Comparison of ENCODE assay signal across 7 mouse cellular contexts in the genomic region with DNA sequence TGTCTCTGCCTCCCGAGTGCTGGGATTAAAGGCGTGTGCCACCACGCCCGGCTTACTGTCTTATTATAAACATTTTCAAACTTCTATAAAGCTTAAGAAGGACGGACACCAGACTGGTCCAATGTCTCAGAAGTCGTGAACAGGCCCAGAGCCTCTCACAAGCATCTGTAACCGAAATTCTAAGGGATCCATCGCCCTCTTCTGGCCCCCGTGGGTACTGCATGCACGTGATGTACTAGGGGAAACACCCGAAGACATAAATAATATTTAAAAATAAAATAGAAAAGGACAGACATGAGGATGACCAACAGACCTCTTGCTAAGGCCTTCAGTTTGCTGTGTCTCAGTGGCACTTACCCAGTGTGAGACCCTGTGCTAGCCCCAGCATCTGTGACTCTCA. TPM values are rescaled to one million over a fixed set of nuclear protein-coding genes. Genes with fewer than 3 reads are reported as not detected.
DNase-seq lines count a peak whose midpoint lies in the region; ATAC-seq and TF ChIP-seq lines count a peak whose summit lies in the region.

No protein-coding gene starts in this region.

- intact Hi-C loops in heart, postnatal 10 days (cut with DNase I) = loop anchor here (5.0 kb wide), 2 partner anchors 98 to 143 kb away; no protein-coding TSS in a partner anchor

- DNase-seq in layer of hippocampus, postnatal 10 days (ENCODE audit: low spot score in 2 of 2) = peak; percentile 15 to 17
- no peak for DNase-seq in layer of hippocampus, adult 8-10 months (ENCODE audit: low spot score in 2 of 2)
- no peak for DNase-seq in ES-E14 (ENCODE audit: low read depth, low spot score)
- DNase-seq in spleen, adult 18-20 months = peak; percentile 37 to 60
- DNase-seq in forebrain, embryonic 11.5 days (ENCODE audit: low spot score) = no peak
- DNase-seq in heart, postnatal 10 days = no peak

- no peak overlapping the region for H3K4me2 ChIP-seq in forebrain, embryonic 11.5 days (ENCODE audit: low read depth, low read length, severe bottlenecking)

- H3K4me3 ChIP-seq in ES-E14 (ENCODE audit: insufficient read depth in 1 of 2, low read depth in 1 of 2, low read length in 2 of 2, poor library complexity in 1 of 2, severe bottlenecking in 1 of 2) = no peak overlapping the region
- H3K4me3 ChIP-seq in bone marrow macrophage, adult 2 months (ENCODE audit: insufficient read depth, low read length) = no peak overlapping the region
- H3K4me3 ChIP-seq in forebrain, embryonic 11.5 days (ENCODE audit: low read depth, low read length) = no peak overlapping the region

- no peak overlapping the region for H3K27ac ChIP-seq in ES-E14 (ENCODE audit: insufficient read depth, low read depth, low read length, poor library complexity, severe bottlenecking)
- no peak overlapping the region for H3K27ac ChIP-seq in bone marrow macrophage, adult 2 months (ENCODE audit: insufficient read depth, low read depth, low read length)
- H3K27ac ChIP-seq in forebrain, embryonic 11.5 days (ENCODE audit: low read depth, low read length) = no peak overlapping the region

- TF ChIP-seq POLR2A in bone marrow macrophage, adult 2 months (IDR thresholded peaks at IDR 0.05; ENCODE audit: borderline replicate concordance, low read depth, low read length) = no peak

- in situ Hi-C loops in ES-E14 (cut with MboI; ENCODE audit: low sequenced_read_pairs in 2 of 2, unreplicated experiment in 2 of 2) = no loop called here

- 79% methylated on average over 11 of the region's 11 CpGs for WGBS in forebrain, embryonic 11.5 days

- peak; percentile 55; the same call in 1 of the 2 replicates for TF ChIP-seq CTCF in bone marrow macrophage, adult 2 months (IDR thresholded peaks at IDR 0.05; ENCODE audit: low read depth, low read length)

- H3K4me1 ChIP-seq in ES-E14 (ENCODE audit: control insufficient read depth in 2 of 2, insufficient read depth in 2 of 2, low read length in 2 of 2, poor library complexity in 1 of 2) = peaks cover 0 to 8% of the 10 kb centered on the region in 2 experiments; a peak in 2 of 4 replicates
- no peaks in the 10 kb centered on the region for H3K4me1 ChIP-seq in bone marrow macrophage, adult 2 months (ENCODE audit: control insufficient read depth, insufficient read depth, low read length)
- H3K4me1 ChIP-seq in forebrain, embryonic 11.5 days (replicated peaks; ENCODE audit: control insufficient read depth, insufficient read depth, low read length) = peaks cover 3% of the 10 kb centered on the region; the same call in 1 of the 2 replicates

- no peak for ATAC-seq in forebrain, embryonic 11.5 days (replicated peaks; ENCODE audit: low FRiP score)

- H3K9ac ChIP-seq in ES-E14 (ENCODE audit: insufficient read depth, low read depth, low read length, poor library complexity, severe bottlenecking) = no peak overlapping the region
- no peak overlapping the region for H3K9ac ChIP-seq in forebrain, embryonic 11.5 days (ENCODE audit: low read length)

- H3K27me3 ChIP-seq in forebrain, embryonic 11.5 days (ENCODE audit: control insufficient read depth, insufficient read depth, low read length) = no peaks in the 10 kb centered on the region

- no peaks in the 10 kb centered on the region for H3K36me3 ChIP-seq in ES-E14 (ENCODE audit: control insufficient read depth, insufficient read depth, low read length, poor library complexity, severe bottlenecking)
- no peaks in the 10 kb centered on the region for H3K36me3 ChIP-seq in forebrain, embryonic 11.5 days (ENCODE audit: control insufficient read depth, insufficient read depth, low read length)

- peaks cover 8% of the 10 kb centered on the region for H3K9me3 ChIP-seq in ES-E14 (ENCODE audit: control insufficient read depth, insufficient read depth, low read depth, low read length)
- no peaks in the 10 kb centered on the region; the same call in 1 of the 2 replicates for H3K9me3 ChIP-seq in forebrain, embryonic 11.5 days (ENCODE audit: control insufficient read depth, low read length)

TF ChIP-seq in ES-E14, 5 proteins besides CTCF, POLR2A, EP300 and RAD21:
- TF ChIP-seq HCFC1 (IDR thresholded peaks at IDR 0.05; ENCODE audit: borderline replicate concordance, insufficient read depth, low read length) (no peak), CHD2 (IDR thresholded peaks at IDR 0.05; ENCODE audit: low read depth, low read length) (no peak), ZNF384 (IDR thresholded peaks at IDR 0.05; ENCODE audit: low read depth, low read length) (no peak), ZC3H11A (IDR thresholded peaks at IDR 0.05; ENCODE audit: borderline replicate concordance, low read depth, low read length) (peak; percentile 30; the same call in 1 of the 2 replicates), MAFK (IDR thresholded peaks at IDR 0.05; ENCODE audit: insufficient read depth, low read depth, low read length) (no peak)

RNA-seq across cellular contexts. Expression of a gene that starts 51.8 kb away (rescaled TPM):
- total RNA-seq in layer of hippocampus, postnatal 10 days (2021) = 10 to 100 TPM; 66.7 to 76.8 TPM
- 100 to 1,000 TPM in 1 of 4 experiments, 10 to 100 TPM in 3; 67.7 to 109 (median 84.9) TPM for total RNA-seq in layer of hippocampus, adult 8-10 months (2022)
- total RNA-seq in ES-E14 (2012; rRNA removed) = 55.3 and 61.9 TPM in 2 replicates
- polyA plus RNA-seq in bone marrow macrophage, adult 2 months (2012; ENCODE audit: insufficient read depth, insufficient read length, missing spikeins) = 43.2 and 49.6 TPM in 2 replicates
- polyA plus RNA-seq in forebrain, embryonic 11.5 days (2014; fragmentation: Nextera tagmentation; extraction: Ambion mirVana) = 20.0 and 22.4 TPM in 2 replicates
- 10 to 100 TPM; 52.3 to 57.2 TPM for total RNA-seq in heart, postnatal 10 days (2021)

Comparison
In these comparisons a context has a peak if more than half of its experiments do, and no peak if none do; other contexts are left out.
1. DNase-seq: peak in layer of hippocampus, postnatal 10 days (2 of 2) and spleen, adult 18-20 months (2 of 2); none in layer of hippocampus, adult 8-10 months (0 of 2), ES-E14 (single experiment), forebrain, embryonic 11.5 days (single experiment) and heart, postnatal 10 days (0 of 2).